Mouse (Mus musculus) cerebellum, postnatal 36 days (tissue): ENCODE results near the gene Gm21725.
"Not testable (repeated sequence)": the region's sequence is repeated elsewhere in the genome, so short reads cannot be mapped to it uniquely, and the experiment has no call there.

Experiments
- DNase-seq, 2 experiments: peaks; one replicate each; pipeline ENCODE4 v3.0.0; 2021 to 2022; ENCODE audit warnings: mixed read lengths in 2 of 2

Gm21725 gene

GRCm38 (mm10) chrY:13348963-13349362, at the start of gene Gm21725:
Gene Gm21725 (minus strand): TSS chrY:13349063.
- DNase-seq = not testable (repeated sequence)
